Mouse (Mus musculus) cerebellum, postnatal 4 days (tissue): ENCODE measurements around the gene Kidins220.

Experiments
- DNase-seq, 2 experiments: peaks; one replicate each; pipeline ENCODE4 v3.0.0; 2022; ENCODE audit warnings: low spot score in 2 of 2, mixed read lengths in 1 of 2

Kidins220 gene

DNA sequence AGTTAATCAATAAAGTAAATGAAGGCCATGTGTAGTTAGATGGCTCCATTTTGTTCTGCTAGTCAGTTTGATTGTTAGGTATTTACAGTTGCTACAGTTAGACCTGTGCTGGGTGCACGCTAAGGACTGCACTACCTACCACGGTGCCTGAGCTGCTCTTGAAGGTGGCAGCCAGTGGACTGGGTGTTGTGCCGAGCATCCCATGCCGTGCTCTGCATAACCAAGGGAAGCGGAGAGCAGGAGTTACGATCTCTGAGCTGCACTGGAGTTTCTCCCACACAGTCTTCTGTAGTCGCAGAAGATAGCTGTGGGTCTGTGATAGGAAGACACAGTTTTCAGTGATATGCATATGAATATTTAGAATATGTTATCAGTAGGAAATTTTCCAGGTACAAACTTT lies 51.6 kb downstream of the Kidins220 start:
- no peak for DNase-seq

DNA sequence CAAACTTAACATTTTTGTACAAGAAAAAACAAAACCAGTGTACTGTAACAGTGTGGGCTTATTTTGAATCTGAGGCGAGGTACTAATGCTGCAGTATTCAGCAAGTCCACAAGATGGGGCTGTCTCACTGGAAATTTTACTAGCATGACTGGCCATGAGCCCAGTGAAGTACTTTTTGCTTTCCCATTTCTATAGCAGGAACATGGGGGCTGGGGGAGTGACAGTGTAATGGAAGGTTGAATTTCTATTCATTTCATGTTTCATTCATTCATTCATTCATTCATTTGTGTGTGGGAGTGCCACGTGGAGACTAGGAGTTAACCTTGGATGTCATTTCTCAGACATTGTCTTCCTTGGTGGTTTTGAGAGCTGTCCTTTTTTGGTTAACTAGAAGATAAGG lies 52.7 kb downstream of the Kidins220 start:
- peak; percentile 43 to 62 for DNase-seq

DNA sequence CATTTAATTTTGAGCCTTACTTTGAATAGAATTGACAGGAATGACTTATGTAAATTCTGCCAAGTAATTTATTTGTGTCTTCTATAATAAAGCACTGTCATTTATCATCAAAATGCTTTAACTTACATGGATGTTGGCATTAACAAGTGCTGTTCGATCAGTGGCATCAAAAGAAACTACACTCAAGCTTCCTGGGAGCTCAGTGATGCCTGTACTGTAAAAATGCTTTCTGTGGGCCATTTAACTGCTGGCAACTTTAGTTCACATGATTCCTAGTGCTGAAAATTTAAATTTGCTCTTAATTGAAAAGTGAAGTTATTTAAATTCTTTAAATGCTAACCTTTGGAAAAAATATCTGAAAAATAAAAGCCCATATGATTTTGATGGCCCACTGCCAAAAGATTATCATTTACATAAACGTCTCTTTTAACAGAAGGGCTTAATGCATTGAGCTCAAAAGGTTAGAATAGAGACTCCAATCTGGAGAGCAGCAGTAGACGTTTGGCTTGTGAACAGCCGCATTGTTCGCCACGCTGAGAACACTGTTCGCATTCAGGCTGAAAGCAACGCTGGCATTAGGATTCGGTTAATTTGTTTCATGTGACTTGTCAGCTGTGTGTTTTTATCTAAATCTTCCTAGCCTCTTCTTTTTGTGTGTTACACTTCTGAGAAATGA lies 59.1 kb downstream of the Kidins220 start:
- peak in 1 of 2 experiments; percentile 20 for DNase-seq

- DNase-seq, result no peak
Measured at GRCm38 (mm10) chr12:25034338-25034953, 59.7 kb downstream of the Kidins220 start.

DNA sequence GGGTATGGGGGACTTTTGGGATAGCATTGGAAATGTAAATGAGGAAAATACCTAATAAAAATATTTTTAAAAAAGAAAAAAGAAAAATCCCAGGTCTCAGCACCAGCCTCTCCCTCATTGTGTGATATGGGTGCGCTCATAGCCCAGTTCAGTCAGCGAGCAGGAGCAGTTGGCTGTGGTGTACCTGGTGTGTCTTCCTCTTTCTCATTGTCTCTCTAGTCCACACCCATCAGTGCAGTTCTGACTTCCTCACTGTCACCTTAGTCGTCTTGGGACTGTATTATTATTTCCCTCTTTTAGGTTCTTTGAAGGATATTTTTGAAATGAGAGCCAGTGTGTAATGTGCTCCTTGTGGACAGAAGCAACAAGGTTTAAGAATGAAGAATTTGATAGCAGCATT lies 61.3 kb downstream of the Kidins220 start:
- no peak for DNase-seq

- DNase-seq, result no peak
Measured at GRCm38 (mm10) chr12:25037222-25037621, 62.5 kb downstream of the Kidins220 start.

GRCm38 (mm10) chr12:25037681-25038472 lies 63.2 kb downstream of the Kidins220 start:
- no peak for DNase-seq

DNA sequence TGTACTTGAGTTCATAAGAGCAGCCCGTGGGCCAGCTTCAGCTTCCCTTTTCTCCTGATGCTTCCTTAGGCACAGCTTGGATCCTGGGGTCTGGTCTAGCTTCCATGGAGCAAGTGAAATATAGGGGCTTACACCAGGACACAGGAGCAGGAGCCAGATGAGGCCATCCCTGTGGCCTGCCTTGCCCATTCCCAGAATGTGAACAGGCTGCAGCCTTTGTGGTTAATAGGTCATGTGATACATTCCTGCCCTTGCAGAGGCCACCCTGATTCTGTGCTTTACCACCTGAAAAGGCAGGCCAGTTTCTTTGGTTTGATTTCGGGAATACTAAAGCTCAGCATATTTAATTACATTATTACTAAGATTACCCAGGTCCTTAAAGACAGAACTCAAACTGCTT lies 69.3 kb downstream of the Kidins220 start:
- DNase-seq, result no peak

GRCm38 (mm10) chr12:25044579-25044978 lies 69.9 kb downstream of the Kidins220 start:
- DNase-seq, result no peak

- DNase-seq, result no peak
Measured at GRCm38 (mm10) chr12:25049253-25049652, 74.5 kb downstream of the Kidins220 start.

DNA sequence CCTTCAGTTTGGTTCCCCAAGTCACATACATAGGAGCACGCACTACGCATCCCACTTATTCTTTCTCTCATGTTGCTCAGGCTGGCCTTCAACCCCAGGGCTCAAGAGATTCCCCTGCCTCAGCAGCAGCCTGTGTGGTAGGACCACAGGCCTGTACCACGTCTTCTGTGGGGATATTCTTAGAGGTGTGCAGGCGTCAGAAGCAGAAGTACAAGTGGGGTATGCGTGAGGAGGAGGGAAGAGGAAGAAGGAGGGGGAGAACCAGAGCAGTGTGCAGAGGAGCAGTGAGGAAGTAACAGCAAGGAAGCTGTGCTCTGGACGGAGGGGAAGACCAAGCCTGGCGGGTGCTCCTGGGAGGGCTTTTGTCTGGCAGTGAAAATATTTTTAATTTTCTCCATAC lies 79.8 kb downstream of the Kidins220 start:
- no peak for DNase-seq

GRCm38 (mm10) chr12:25054963-25055362 lies 80.2 kb downstream of the Kidins220 start:
- no peak for DNase-seq

DNA sequence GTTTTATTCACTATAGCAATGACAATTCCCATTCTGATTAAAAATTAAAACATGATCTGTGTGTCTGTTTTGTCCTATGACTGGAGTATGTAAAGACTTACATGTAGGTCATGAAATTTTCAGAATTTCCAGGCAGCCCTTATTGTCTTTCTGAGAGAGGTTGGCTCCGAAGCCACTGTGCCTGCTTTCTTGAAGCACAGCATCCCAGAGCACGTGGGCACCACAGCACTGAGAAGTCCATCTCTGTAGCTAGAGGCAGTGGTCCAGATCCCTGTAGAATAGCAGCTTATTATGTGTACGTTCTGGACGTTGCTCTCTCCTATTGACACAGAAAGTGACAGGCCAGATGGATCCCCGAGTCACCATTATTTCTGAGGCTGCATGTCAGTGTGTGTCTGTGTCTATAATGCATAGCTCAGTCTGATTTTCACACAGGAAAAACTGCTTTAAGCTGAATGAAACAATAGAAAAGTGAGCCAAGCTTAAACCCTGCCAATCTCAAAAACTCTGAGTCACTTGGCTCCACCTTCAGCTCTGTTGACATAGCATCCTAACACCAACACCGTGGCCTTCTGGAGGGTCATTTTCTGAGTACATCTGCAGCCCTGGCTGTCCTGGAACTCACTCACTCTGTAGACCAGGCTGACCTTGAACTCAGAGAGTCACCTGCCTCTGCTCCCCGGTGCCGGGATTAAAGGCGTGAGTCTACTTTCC lies 84.9 kb downstream of the Kidins220 start:
- DNase-seq, result no peak

GRCm38 (mm10) chr12:25060901-25061300 lies 86.2 kb downstream of the Kidins220 start:
- DNase-seq, result no peak

DNA sequence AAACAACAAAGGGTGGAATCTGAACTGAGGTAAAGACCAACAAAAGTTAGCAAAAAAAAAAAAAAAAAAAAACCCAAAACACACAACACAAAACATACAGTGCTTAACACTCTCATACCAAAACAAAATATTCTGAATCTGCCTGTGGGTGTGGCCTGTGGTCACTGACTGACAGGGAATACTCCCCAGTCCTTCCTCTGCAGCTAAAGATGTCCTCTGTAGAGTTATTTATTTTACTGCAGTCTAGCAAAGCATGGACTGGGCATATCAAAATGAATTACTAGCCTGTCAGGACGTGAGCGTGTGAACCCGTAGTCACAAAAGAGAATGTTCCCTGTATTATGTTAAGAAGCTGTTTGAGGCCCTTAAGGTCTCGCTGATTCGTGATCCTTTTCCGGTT lies 87.5 kb downstream of the Kidins220 start:
- DNase-seq, result no peak

DNA sequence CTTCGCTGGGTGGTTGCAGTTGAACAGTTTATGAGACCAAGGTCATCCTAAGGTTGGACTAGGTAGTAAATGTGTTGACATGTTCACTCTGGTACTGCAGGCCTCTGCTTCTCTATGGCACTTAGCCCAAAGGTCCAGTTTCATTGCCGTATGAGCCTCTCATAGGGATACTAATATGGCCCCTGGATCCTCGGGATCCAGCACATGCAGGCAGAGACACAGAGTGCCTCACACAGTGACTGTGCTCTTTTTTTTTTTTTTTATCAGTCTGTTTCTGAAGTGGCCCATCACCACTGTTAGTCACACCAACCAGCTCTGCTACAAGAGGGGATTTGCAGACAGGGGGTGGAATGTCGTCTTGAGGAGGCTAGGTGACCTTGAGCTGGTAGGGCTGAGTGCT lies 98.6 kb downstream of the Kidins220 start:
- DNase-seq, result no peak

GRCm38 (mm10) chr12:25074344-25074743 lies 99.6 kb downstream of the Kidins220 start:
- DNase-seq, result no peak

GRCm38 (mm10) chr12:25083260-25084178 lies 108.8 kb downstream of the Kidins220 start:
- DNase-seq, result no peak

DNA sequence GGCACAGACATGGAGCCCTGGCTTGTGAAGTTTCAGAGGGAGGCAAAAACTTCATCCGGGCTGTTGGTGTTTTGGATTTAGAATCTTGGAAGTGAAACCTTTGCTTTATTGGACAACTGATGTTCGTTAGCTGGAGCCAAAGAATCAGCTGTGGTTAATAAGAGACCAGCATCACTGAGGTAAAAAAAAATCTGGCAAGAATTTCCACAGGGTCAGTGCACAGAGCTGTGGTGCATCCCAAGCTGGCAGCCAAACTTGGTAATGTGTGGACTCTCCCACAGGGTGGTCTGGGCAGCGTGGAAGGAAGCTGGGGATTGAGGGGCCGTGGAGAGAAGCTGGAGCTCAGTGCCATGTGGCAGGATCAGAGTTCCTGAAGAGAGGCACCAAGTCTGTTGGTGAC lies 112.2 kb downstream of the Kidins220 start:
- no peak for DNase-seq

DNA sequence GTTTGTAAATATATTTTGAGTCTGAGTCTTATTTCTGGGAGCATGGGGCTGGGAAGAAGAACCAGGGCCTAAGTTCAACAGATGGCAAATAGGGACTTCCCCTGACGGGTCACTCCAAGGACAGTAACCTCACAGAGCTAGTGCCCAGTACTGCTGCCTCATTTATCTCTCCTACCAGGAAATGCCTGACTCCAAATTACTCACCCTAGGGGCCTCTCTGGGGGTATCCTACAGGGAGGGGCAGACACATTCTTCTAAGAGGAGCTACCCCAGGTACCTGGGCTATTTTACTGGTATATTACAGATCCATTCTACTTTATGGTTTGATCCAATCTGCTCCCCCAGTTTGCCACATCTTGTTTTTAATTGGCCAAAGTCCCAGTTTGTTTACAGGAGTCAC lies 114.7 kb downstream of the Kidins220 start:
- no peak for DNase-seq
